Mouse (Mus musculus) C2C12 (cell line): ENCODE results near the gene Ift27.

ENCODE experiments used
- CTCF ChIP-seq: IDR thresholded peaks from one replicate; pipeline ENCODE4 v1.5.1; 2011; ENCODE audit not compliant: control insufficient read depth, insufficient read depth, insufficient read length
- FOSL1 ChIP-seq: IDR thresholded peaks from one replicate; pipeline ENCODE4 v1.8.0; 2011; ENCODE audit warnings: mild to moderate bottlenecking, low read length; ENCODE audit not compliant: poor library complexity, insufficient read depth, severe bottlenecking

GRCm38 (mm10) chr15:78165292-78165691, 8.6 kb downstream of the Ift27 start:
- TF ChIP-seq CTCF: no peak
- no peak for TF ChIP-seq FOSL1
